Mouse (Mus musculus) olfactory bulb, adult 2 months (tissue): ENCODE data around the gene Tssc4.

Experiments used
- CTCF ChIP-seq: fragments of 200-500 bp; IDR thresholded peaks from 2 replicates; pipeline ENCODE4 v1.5.1; 2012; ENCODE audit warnings: low read depth, mild to moderate bottlenecking, low read length, moderate library complexity; ENCODE audit not compliant: insufficient read depth
- POLR2A ChIP-seq: fragments of 200-500 bp; IDR thresholded peaks from 2 replicates; pipeline ENCODE4 v1.6.1; 2012; ENCODE audit warnings: mild to moderate bottlenecking, low read depth, low read length, moderate library complexity; ENCODE audit not compliant: insufficient read depth

DNA sequence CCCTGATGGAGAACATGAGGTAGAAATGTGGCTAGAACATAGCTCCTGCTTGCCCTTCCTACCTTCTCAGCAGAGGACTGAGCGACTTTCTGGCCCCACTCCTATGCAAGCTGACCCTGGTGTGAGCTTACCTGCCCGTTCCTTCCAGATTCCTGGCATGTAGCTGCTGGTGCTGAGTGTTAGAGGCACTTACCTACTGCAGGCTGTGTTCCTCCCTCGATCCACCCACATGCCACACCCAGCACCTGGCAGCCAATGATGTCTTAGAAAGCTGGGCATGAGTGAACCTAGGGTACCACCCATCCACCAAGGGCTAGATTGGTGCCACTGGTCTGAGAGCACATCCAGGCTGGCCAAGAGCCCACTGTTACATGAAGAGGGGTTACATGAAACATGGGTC, 24.8 kb downstream of the Tssc4 start:
- TF ChIP-seq CTCF: no peak
- no peak for TF ChIP-seq POLR2A
